In genomic region chr5:32197698-32198097, GRCm38 (mm10) we compare ENCODE assay signal across 8 mouse cellular contexts. TPM values are rescaled to one million over a fixed set of nuclear protein-coding genes. Genes with fewer than 3 reads are reported as not detected.
DNase-seq lines count a peak whose midpoint lies in the region; ATAC-seq lines count a peak whose summit lies in the region.

No protein-coding gene starts in this region.

- ATAC-seq in hematopoietic stem cell, adult 5-6 weeks (replicated peaks in 1 of 2; ENCODE audit: insufficient read depth in 1 of 2, low FRiP score in 2 of 2, low TSS enrichment in 1 of 2, low read depth in 1 of 2, poor library complexity in 2 of 2, severe bottlenecking in 2 of 2): peak; percentile 66 to 84

- peak; percentile 96 for DNase-seq in NIH3T3 (ENCODE audit: low read depth)
- DNase-seq in cerebellum, adult 11-12 months: peak; percentile 67
- DNase-seq in forelimb bud, embryonic 11.5 days (ENCODE audit: low read depth, low spot score): peak; percentile 89
- DNase-seq in layer of hippocampus, postnatal 14 days (ENCODE audit: low spot score in 2 of 2): peak; percentile 84 to 92
- peak; percentile 96 for DNase-seq in lung, postnatal 10 days
- peak; percentile 81 to 87 for DNase-seq in right cerebral cortex, postnatal 10 days (ENCODE audit: low spot score in 2 of 2)
- peak; percentile 97 for DNase-seq in urinary bladder, postnatal 14 days (ENCODE audit: low spot score)

RNA-seq across cellular contexts. Expression of gene Plb1, which starts 34.8 kb away (rescaled TPM):
- not detected in 2 replicates for total RNA-seq in hematopoietic stem cell, adult 5-6 weeks (2017)
- under 1 TPM; 0.46 to 0.72 TPM for total RNA-seq in layer of hippocampus, postnatal 14 days (2021)

Comparison
In these comparisons a context has a peak if more than half of its experiments do, and no peak if none do; other contexts are left out.
1. Peak in every context shown above with its lines: DNase-seq and ATAC-seq.